Mouse (Mus musculus): ENCODE data around the gene Ranbp3. TPM values are rescaled to one million over a fixed set of nuclear protein-coding genes. Genes with fewer than 3 reads are reported as not detected.

The Ranbp3 gene
- polyA plus RNA-seq, 1 experiment = 70.0 TPM

DNA sequence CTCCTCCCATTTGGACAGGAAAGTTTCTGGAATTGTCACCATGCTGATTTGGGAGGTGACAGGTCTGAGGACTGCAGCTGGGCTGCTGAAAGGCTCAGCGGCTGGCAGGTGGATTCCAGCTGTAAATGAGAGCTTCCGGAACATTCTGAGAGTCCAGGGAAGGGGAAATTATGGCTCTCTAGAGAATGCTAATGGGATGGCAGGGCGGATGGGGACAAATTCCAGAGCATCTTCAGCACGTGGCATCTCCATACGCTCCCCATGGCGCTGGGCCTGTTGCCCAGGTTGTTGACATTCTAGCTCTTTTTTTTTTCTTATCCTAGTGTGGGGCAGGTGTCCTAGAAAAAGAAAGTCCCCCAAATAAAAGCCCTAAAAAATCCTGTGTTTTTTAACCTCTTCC lies 56.1 kb downstream of the Ranbp3 start:
- no peak for TF ChIP-seq MYOD1 (IDR thresholded peaks at IDR 0.05; ENCODE audit: control insufficient read depth in 1 of 3, insufficient read length in 2 of 3, low read depth in 2 of 3)
- no peak for TF ChIP-seq MYOG (IDR thresholded peaks at IDR 0.05; ENCODE audit: control insufficient read depth in 1 of 3, insufficient read depth in 1 of 3, insufficient read length in 2 of 3, low read depth in 2 of 3)
- no peak for TF ChIP-seq REST (IDR thresholded peaks at IDR 0.05; ENCODE audit: insufficient read depth, insufficient read length)
- TF ChIP-seq USF1 (IDR thresholded peaks at IDR 0.05; ENCODE audit: low read depth) = no peak
- TF ChIP-seq E2F4 (IDR thresholded peaks at IDR 0.05; ENCODE audit: insufficient read depth) = no peak
- no peak for TF ChIP-seq SRF (IDR thresholded peaks at IDR 0.05; ENCODE audit: control insufficient read depth, insufficient read length, low read depth)
- TF ChIP-seq TCF12 (IDR thresholded peaks at IDR 0.05; ENCODE audit: insufficient read depth, poor library complexity, severe bottlenecking) = no peak
- TF ChIP-seq CEBPB (IDR thresholded peaks at IDR 0.05; ENCODE audit: insufficient read depth, poor library complexity, severe bottlenecking) = no peak
- TF ChIP-seq MAX (IDR thresholded peaks at IDR 0.05; ENCODE audit: low read depth) = no peak
- Histone ChIP-seq H3ac (ENCODE audit: control insufficient read depth, insufficient read length) (no peak overlapping the region), H3K79me2 (ENCODE audit: control insufficient read depth, insufficient read depth) (no peaks in the 10 kb centered on the region), H3K4me2 (ENCODE audit: low read depth) (no peak overlapping the region), H3K27me3 (ENCODE audit: control insufficient read depth, insufficient read depth, insufficient read length) (peaks cover 42% of the 10 kb centered on the region), H3K36me3 (ENCODE audit: control insufficient read depth, insufficient read depth) (no peaks in the 10 kb centered on the region), H3K4me3 (no peak overlapping the region)

DNA sequence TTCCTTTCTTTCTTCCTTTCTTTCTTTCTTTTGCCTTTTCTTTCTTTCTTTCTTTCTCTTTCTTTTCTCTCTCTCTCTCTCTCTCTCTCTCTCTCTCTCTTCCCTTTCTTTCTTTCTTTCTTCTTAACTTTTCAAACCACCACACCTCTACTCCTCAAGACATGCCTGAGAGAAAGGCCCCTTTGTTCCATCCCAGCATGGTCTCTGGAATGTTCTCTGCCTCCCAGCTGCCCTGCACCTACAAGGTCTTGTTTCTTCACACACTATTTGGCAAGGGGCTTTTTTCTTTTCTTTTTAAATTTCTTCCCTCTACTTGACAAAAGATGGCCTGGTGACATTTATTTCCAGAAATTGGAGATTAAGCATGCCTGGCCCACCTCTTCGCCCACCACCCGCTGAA lies 56.6 kb downstream of the Ranbp3 start:
- H3K27me3 ChIP-seq (ENCODE audit: control insufficient read depth, insufficient read depth, insufficient read length) = peaks cover 47% of the 10 kb centered on the region
- no peak for TF ChIP-seq MAX (IDR thresholded peaks at IDR 0.05; ENCODE audit: low read depth)
- H3K4me3 ChIP-seq = no peak overlapping the region
- no peaks in the 10 kb centered on the region for H3K36me3 ChIP-seq (ENCODE audit: control insufficient read depth, insufficient read depth)
- H3K79me2 ChIP-seq (ENCODE audit: control insufficient read depth, insufficient read depth) = no peaks in the 10 kb centered on the region
- no peak overlapping the region for H3ac ChIP-seq (ENCODE audit: control insufficient read depth, insufficient read length)
- H3K4me2 ChIP-seq (ENCODE audit: low read depth) = no peak overlapping the region

DNA sequence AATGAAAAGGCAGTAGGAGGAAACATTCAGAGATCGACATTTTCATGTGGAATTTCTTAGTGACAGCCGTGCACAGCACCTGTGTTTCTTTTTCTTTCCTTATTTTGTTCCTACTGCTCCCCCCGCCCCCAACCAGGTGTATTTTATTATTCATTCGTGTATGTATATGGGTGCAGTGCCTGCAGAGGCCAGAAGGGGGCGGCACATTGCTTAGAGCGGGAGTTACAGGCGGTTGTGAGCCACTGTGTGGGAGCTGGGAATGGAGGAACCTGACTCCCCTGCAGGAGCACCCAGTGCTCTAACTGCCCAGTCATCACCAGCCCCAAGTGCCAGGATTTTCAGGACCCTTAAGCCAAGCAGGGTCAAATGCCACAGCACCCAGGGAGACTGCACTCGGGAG lies 63.4 kb downstream of the Ranbp3 start:
- TF ChIP-seq USF1 (IDR thresholded peaks at IDR 0.05; ENCODE audit: low read depth) (no peak), POLR2AphosphoS2 (IDR thresholded peaks at IDR 0.05; ENCODE audit: insufficient read length, low read depth) (no peak), POLR2A (IDR thresholded peaks at IDR 0.05; ENCODE audit: insufficient read length, low read depth) (no peak), MYOG (IDR thresholded peaks at IDR 0.05; ENCODE audit: control insufficient read depth in 1 of 3, insufficient read depth in 1 of 3, insufficient read length in 2 of 3, low read depth in 2 of 3) (no peak), REST (IDR thresholded peaks at IDR 0.05; ENCODE audit: insufficient read depth, insufficient read length) (no peak), MYOD1 (IDR thresholded peaks at IDR 0.05; ENCODE audit: control insufficient read depth in 1 of 3, insufficient read length in 2 of 3, low read depth in 2 of 3) (no peak), SRF (IDR thresholded peaks at IDR 0.05; ENCODE audit: control insufficient read depth, insufficient read length, low read depth) (no peak), TCF12 (IDR thresholded peaks at IDR 0.05; ENCODE audit: insufficient read depth, poor library complexity, severe bottlenecking) (no peak), E2F4 (IDR thresholded peaks at IDR 0.05; ENCODE audit: insufficient read depth) (no peak), CEBPB (IDR thresholded peaks at IDR 0.05; ENCODE audit: insufficient read depth, poor library complexity, severe bottlenecking) (no peak), MAX (IDR thresholded peaks at IDR 0.05; ENCODE audit: low read depth) (no peak), TCF3 (IDR thresholded peaks at IDR 0.05; ENCODE audit: insufficient read length, low read depth) (no peak)
- no peak overlapping the region for H3ac ChIP-seq (ENCODE audit: control insufficient read depth, insufficient read length)
- H3K4me3 ChIP-seq = no peak overlapping the region
- peaks cover 76% of the 10 kb centered on the region for H3K27me3 ChIP-seq (ENCODE audit: control insufficient read depth, insufficient read depth, insufficient read length)
- no peaks in the 10 kb centered on the region for H3K79me2 ChIP-seq (ENCODE audit: control insufficient read depth, insufficient read depth)
- no peak overlapping the region for H3K4me2 ChIP-seq (ENCODE audit: low read depth)
- no peaks in the 10 kb centered on the region for H3K36me3 ChIP-seq (ENCODE audit: control insufficient read depth, insufficient read depth)

DNA sequence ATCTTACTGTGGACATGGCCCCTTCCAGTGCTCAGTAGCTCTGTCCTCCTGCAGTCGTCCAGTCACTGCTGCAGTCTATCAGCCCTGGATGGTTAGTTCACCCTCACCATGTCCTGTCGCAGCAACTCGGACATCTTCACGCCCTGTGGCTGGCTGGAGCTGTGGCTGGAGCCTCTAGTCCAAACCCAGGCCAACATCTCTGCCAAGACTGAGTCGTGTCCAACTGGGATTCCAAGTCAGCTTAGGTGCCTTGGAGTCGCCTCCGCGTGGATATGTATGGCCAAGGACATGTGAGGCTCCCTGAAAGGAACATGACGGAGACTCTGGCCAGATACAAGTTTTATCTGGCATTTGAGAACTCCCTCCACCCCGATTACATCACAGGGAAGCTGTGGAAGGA lies 65.1 kb downstream of the Ranbp3 start:
- TF ChIP-seq SRF (IDR thresholded peaks at IDR 0.05; ENCODE audit: control insufficient read depth, insufficient read length, low read depth) (no peak), E2F4 (IDR thresholded peaks at IDR 0.05; ENCODE audit: insufficient read depth) (no peak), CEBPB (IDR thresholded peaks at IDR 0.05; ENCODE audit: insufficient read depth, poor library complexity, severe bottlenecking) (no peak)
- Histone ChIP-seq H3K36me3 (ENCODE audit: control insufficient read depth, insufficient read depth) (no peaks in the 10 kb centered on the region), H3K79me2 (ENCODE audit: control insufficient read depth, insufficient read depth) (no peaks in the 10 kb centered on the region), H3K4me2 (ENCODE audit: low read depth) (no peak overlapping the region), H3K27me3 (ENCODE audit: control insufficient read depth, insufficient read depth, insufficient read length) (peaks cover 72% of the 10 kb centered on the region), H3ac (ENCODE audit: control insufficient read depth, insufficient read length) (no peak overlapping the region), H3K4me3 (no peak overlapping the region)

DNA sequence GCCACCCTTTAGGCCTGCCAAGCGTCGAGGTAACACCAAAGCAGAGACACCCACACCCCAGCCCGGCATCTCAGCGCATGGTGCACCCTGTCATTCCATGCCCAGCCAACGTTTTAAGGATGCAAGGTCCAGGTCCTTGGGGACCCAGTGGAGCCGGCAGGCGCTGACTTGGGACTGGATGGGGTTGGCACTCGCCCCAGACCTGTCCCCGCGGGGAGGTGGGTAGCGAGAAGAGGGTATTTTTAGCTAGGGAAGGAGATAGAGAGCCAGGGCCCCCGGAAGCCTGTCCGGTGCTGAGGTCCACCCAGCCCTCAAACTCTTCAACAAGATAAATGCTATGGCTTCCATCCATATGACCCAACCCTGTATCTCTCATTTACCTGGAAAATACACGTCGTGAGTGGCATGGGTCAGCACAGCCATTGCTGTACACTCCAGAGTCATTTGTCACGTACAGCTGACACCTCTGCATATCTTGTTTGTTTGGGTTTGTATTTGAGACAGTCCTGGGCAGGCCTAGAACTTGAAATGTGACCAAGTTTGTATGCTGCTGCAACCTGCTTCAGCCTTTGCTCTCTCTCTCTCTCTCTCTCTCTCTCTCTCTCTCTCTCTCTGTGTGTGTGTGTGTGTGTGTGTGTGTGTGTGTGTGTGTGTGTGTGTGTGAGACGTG lies 67.2 kb downstream of the Ranbp3 start:
- H3K27me3 ChIP-seq (ENCODE audit: control insufficient read depth, insufficient read depth, insufficient read length) = peaks cover 63% of the 10 kb centered on the region
- no peaks in the 10 kb centered on the region for H3K36me3 ChIP-seq (ENCODE audit: control insufficient read depth, insufficient read depth)
- H3ac ChIP-seq (ENCODE audit: control insufficient read depth, insufficient read length) = no peak overlapping the region
- TF ChIP-seq MAX (IDR thresholded peaks at IDR 0.05; ENCODE audit: low read depth) = no peak
- no peak for TF ChIP-seq POLR2AphosphoS2 (IDR thresholded peaks at IDR 0.05; ENCODE audit: insufficient read length, low read depth)
- TF ChIP-seq CEBPB (IDR thresholded peaks at IDR 0.05; ENCODE audit: insufficient read depth, poor library complexity, severe bottlenecking) = no peak
- TF ChIP-seq REST (IDR thresholded peaks at IDR 0.05; ENCODE audit: insufficient read depth, insufficient read length) = no peak
- TF ChIP-seq TCF3 (IDR thresholded peaks at IDR 0.05; ENCODE audit: insufficient read length, low read depth) = no peak
- no peak for TF ChIP-seq TCF12 (IDR thresholded peaks at IDR 0.05; ENCODE audit: insufficient read depth, poor library complexity, severe bottlenecking)
- TF ChIP-seq USF1 (IDR thresholded peaks at IDR 0.05; ENCODE audit: low read depth) = no peak
- no peak for TF ChIP-seq SRF (IDR thresholded peaks at IDR 0.05; ENCODE audit: control insufficient read depth, insufficient read length, low read depth)
- no peak for TF ChIP-seq POLR2A (IDR thresholded peaks at IDR 0.05; ENCODE audit: insufficient read length, low read depth)
- TF ChIP-seq MYOD1 (IDR thresholded peaks at IDR 0.05; ENCODE audit: control insufficient read depth in 1 of 3, insufficient read length in 2 of 3, low read depth in 2 of 3) = no peak
- no peak for TF ChIP-seq E2F4 (IDR thresholded peaks at IDR 0.05; ENCODE audit: insufficient read depth)
- no peak for TF ChIP-seq MYOG (IDR thresholded peaks at IDR 0.05; ENCODE audit: control insufficient read depth in 1 of 3, insufficient read depth in 1 of 3, insufficient read length in 2 of 3, low read depth in 2 of 3)
- H3K79me2 ChIP-seq (ENCODE audit: control insufficient read depth, insufficient read depth) = no peaks in the 10 kb centered on the region
- no peak overlapping the region for H3K4me3 ChIP-seq
- no peak overlapping the region for H3K4me2 ChIP-seq (ENCODE audit: low read depth)
